Mouse (Mus musculus) heart, embryonic 11.5 days (tissue): ENCODE data around the gene Actb. TPM values are rescaled to one million over a fixed set of nuclear protein-coding genes. Genes with fewer than 3 reads are reported as not detected.

Experiments used
- ATAC-seq: fragments of 200-750 bp; cut with Nextera tagmentation; replicated peaks from 2 replicates; pipeline ENCODE4 v1.8.0; 2017; ENCODE audit warnings: moderate library complexity; ENCODE audit not compliant: insufficient number of reproducible peaks, low FRiP score, low TSS enrichment
- H3K27ac ChIP-seq: fragments of 300-500 bp; sonication (generic); 2 replicates; pipeline ENCODE4 v1.5.1; 2014; ENCODE audit warnings: mild to moderate bottlenecking, low read depth, low read length
- H3K27me3 ChIP-seq: fragments of 300-500 bp; sonication (generic); 2 replicates; pipeline ENCODE4 v1.6.1; 2014; ENCODE audit warnings: mild to moderate bottlenecking, low read length, mixed read lengths; ENCODE audit not compliant: control insufficient read depth, insufficient read depth
- H3K36me3 ChIP-seq: fragments of 300-500 bp; sonication (generic); 2 replicates; pipeline ENCODE4 v1.6.1; 2014; ENCODE audit warnings: mild to moderate bottlenecking, low read length, moderate library complexity, mixed read lengths; ENCODE audit not compliant: control insufficient read depth, insufficient read depth
- H3K4me1 ChIP-seq: fragments of 300-500 bp; sonication (generic); 2 replicates; pipeline ENCODE4 v1.6.1; 2014; ENCODE audit warnings: low read length; ENCODE audit not compliant: control insufficient read depth, insufficient read depth
- H3K4me2 ChIP-seq: fragments of 300-500 bp; sonication (generic); 2 replicates; pipeline ENCODE4 v1.6.1; 2014; ENCODE audit warnings: mild to moderate bottlenecking, moderate library complexity
- H3K4me3 ChIP-seq: fragments of 300-500 bp; sonication (generic); 2 replicates; pipeline ENCODE4 v1.5.1; 2014; ENCODE audit warnings: low read depth, low read length
- H3K9ac ChIP-seq: fragments of 300-500 bp; sonication (generic); 2 replicates; pipeline ENCODE4 v1.6.1; 2014; ENCODE audit warnings: mild to moderate bottlenecking, low read depth, low read length, moderate library complexity
- H3K9me3 ChIP-seq: fragments of 300-500 bp; sonication (generic); replicated peaks from 2 replicates; pipeline ENCODE4 v1.6.1; 2016; ENCODE audit warnings: low read length; ENCODE audit not compliant: control insufficient read depth
- WGBS: fragments of 180-500 bp; shearing (Covaris S2); extraction: QIAGEN DNeasy Blood & Tissue Kit; methylation state at CpG from one replicate; pipeline ENCODE4 v1.1.7; 2014; ENCODE audit not compliant: insufficient replicate concordance; 5-methylcytosine and 5-hydroxymethylcytosine counted together
- polyA plus RNA-seq: library from polyadenylated mRNA; unstranded; fragments of >200 nt; fragmentation: Nextera tagmentation; extraction: Ambion mirVana; gene quantifications from 2 replicates; pipeline ENCODE4 v1.2.1, GENCODE M21; 2014

The Actb gene
- polyA plus RNA-seq: 7,480 and 8,290 TPM in 2 replicates

GRCm38 (mm10) chr5:142906532-142907047 is at the start of gene Actb:
Actb (minus strand) TSS chr5:142906754.
- WGBS: under 1% methylated on average over 40 of the region's 41 CpGs
- peaks cover 27% of the 10 kb centered on the region for H3K36me3 ChIP-seq

GRCm38 (mm10) chr5:142953641-142954040 is 47.1 kb upstream of the Actb start:
- no peak overlapping the region for H3K4me2 ChIP-seq

More at GRCm38 (mm10) chr5:142906532-142907047, at the start of gene Actb:
- Histone ChIP-seq H3K27me3 (no peaks in the 10 kb centered on the region), H3K4me2 (peak within 1 kb of the TSS; percentile 85), H3K27ac (peak within 1 kb of the TSS; percentile 100), H3K9ac (peak within 1 kb of the TSS; percentile 99), H3K9me3 (no peaks in the 10 kb centered on the region), H3K4me3 (peak within 1 kb of the TSS; percentile 99), H3K4me1 (peaks cover 43% of the 10 kb centered on the region)
- ATAC-seq: peak; percentile 73

GRCm38 (mm10) chr5:142950405-142950804 is 43.9 kb upstream of the Actb start:
- no peak for ATAC-seq
- Histone ChIP-seq H3K36me3 (no peaks in the 10 kb centered on the region), H3K4me2 (no peak overlapping the region), H3K4me1 (0 out of 2 replicates have a peak, but pooled peaks cover 3% of the 10 kb centered on the region), H3K9ac (no peak overlapping the region), H3K9me3 (no peaks in the 10 kb centered on the region), H3K27ac (no peak overlapping the region), H3K27me3 (no peaks in the 10 kb centered on the region), H3K4me3 (no peak overlapping the region)
- WGBS: 81% methylated on average over 6 of the region's 6 CpGs

More at GRCm38 (mm10) chr5:142953641-142954040, 47.1 kb upstream of the Actb start:
- Histone ChIP-seq H3K9ac (no peak overlapping the region), H3K36me3 (no peaks in the 10 kb centered on the region), H3K9me3 (no peaks in the 10 kb centered on the region), H3K4me3 (no peak overlapping the region), H3K4me1 (0 out of 2 replicates have a peak, but pooled peaks cover 3% of the 10 kb centered on the region), H3K27ac (no peak overlapping the region), H3K27me3 (no peaks in the 10 kb centered on the region)
- 83% methylated on average over 3 of the region's 3 CpGs for WGBS
- no peak for ATAC-seq

- no peak overlapping the region for H3K9ac ChIP-seq
- no peaks in the 10 kb centered on the region for H3K36me3 ChIP-seq
- 27% methylated on average over 6 of the region's 6 CpGs for WGBS
- H3K27ac ChIP-seq: no peak overlapping the region
- no peaks in the 10 kb centered on the region for H3K9me3 ChIP-seq
- ATAC-seq: no peak
- H3K27me3 ChIP-seq: no peaks in the 10 kb centered on the region
- H3K4me1 ChIP-seq: 0 out of 2 replicates have a peak, but pooled peaks cover 3% of the 10 kb centered on the region
- no peak overlapping the region for H3K4me3 ChIP-seq
- no peak overlapping the region for H3K4me2 ChIP-seq
These were observed 43.0 kb upstream of the Actb start for GRCm38 (mm10) chr5:142949580-142949979.

DNA sequence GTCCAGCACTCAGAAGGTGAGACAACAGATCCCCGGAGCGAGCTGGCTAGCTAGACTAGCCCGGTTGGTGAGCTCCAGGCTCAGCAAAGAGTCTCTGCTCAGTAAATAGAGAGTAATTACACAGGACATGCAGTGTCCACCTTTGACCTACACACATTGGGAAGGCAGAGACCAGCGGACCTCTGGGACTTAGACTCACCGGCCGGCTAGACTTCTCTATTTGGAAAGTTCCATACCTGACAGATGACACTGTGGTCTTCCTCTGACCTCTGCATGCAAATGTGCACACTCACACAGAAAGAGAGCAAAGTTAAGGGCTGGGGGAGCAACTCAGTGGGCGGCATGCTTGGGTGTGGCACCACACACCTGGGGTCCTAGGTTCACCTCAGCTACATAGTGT is 40.9 kb upstream of the Actb start:
- Histone ChIP-seq H3K9me3 (no peaks in the 10 kb centered on the region), H3K9ac (no peak overlapping the region), H3K27me3 (no peaks in the 10 kb centered on the region), H3K4me3 (no peak overlapping the region), H3K27ac (no peak overlapping the region), H3K4me2 (no peak overlapping the region), H3K36me3 (no peaks in the 10 kb centered on the region), H3K4me1 (0 out of 2 replicates have a peak, but pooled peaks cover 3% of the 10 kb centered on the region)
- 78% methylated on average over 7 of the region's 7 CpGs for WGBS
- ATAC-seq: no peak

GRCm38 (mm10) chr5:142944979-142945682 is 38.6 kb upstream of the Actb start:
- 61% methylated on average over 8 of the region's 8 CpGs for WGBS
- H3K4me2 ChIP-seq: no peak overlapping the region
- no peak overlapping the region for H3K27ac ChIP-seq
- no peaks in the 10 kb centered on the region for H3K9me3 ChIP-seq
- ATAC-seq: peak; percentile 35; the same call in 1 of the 2 replicates
- H3K36me3 ChIP-seq: no peaks in the 10 kb centered on the region
- no peak overlapping the region for H3K4me3 ChIP-seq
- H3K27me3 ChIP-seq: no peaks in the 10 kb centered on the region
- H3K4me1 ChIP-seq: 0 out of 2 replicates have a peak, but pooled peaks cover 3% of the 10 kb centered on the region
- H3K9ac ChIP-seq: no peak overlapping the region

DNA sequence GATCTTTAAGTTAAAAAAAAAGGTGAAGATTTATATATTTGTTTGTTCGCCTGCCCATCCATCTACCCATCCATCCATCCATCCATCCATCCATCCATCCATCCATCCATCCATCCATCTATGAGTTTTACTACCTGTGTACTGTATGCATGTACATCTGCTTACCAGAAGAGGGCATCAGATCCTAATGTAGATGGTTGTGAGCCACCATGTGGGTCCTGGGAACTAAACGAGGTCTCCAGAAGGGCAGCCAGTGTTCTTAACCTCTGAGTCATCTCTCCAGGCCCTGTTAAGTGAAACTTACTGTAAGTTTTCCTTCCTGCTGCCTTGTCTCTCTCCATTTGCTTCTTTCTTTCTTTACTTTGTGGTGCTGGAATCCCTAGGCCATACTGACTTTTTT is 33.8 kb upstream of the Actb start:
- no peaks in the 10 kb centered on the region for H3K36me3 ChIP-seq
- no peak overlapping the region for H3K27ac ChIP-seq
- H3K9me3 ChIP-seq: no peaks in the 10 kb centered on the region
- no peak overlapping the region for H3K4me2 ChIP-seq
- peaks cover 4% of the 10 kb centered on the region; the same call in 1 of the 2 replicates for H3K4me1 ChIP-seq
- WGBS: 57% methylated on average over 2 of the region's 2 CpGs
- H3K9ac ChIP-seq: no peak overlapping the region
- no peak for ATAC-seq
- no peaks in the 10 kb centered on the region for H3K27me3 ChIP-seq
- H3K4me3 ChIP-seq: no peak overlapping the region

DNA sequence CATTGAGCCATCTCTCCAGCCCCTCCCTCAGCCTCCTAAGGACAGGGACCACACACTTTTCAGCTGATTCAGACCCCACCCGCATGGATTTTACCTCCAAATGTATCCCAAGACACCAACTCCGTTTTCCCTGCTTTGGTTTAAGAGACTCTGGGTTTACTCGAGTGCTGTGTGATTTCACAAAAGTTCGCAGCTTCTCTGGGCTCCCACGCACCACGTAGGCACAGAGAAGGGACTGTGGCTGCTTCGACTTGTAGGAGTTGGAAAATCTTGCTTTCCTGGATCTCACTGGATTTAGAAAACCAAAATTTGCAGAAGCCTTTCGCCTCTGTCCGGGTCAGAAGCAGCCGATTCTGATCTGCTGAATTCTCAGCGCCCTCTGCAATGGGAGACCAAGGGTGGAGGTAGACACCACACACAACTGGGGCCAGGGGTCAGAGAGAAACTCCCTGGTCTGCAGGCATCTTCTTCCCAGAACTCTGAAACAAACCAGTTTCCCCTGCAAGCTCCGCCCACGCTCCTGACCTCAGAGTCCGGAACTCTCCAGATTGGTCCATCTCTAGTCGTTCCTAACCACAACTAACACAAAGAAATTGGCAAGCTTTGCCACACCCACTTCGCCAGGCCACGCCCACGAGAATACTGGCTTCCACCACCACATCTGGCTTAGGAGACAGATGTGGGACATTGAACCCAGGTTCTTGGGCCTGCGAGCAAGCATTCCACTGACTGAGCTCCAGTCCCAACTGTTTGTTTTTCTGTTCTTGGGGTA is 31.6 kb upstream of the Actb start:
- no peaks in the 10 kb centered on the region for H3K27me3 ChIP-seq
- H3K9ac ChIP-seq: no peak overlapping the region
- peaks cover 4% of the 10 kb centered on the region; the same call in 1 of the 2 replicates for H3K4me1 ChIP-seq
- H3K36me3 ChIP-seq: no peaks in the 10 kb centered on the region
- ATAC-seq: no peak
- WGBS: 35% methylated on average over 19 of the region's 19 CpGs
- H3K27ac ChIP-seq: no peak overlapping the region
- no peak overlapping the region for H3K4me3 ChIP-seq
- no peaks in the 10 kb centered on the region for H3K9me3 ChIP-seq
- H3K4me2 ChIP-seq: no peak overlapping the region
